Mouse (Mus musculus) WW6 (cell line): ENCODE data around the gene Yeats2.

Experiments used
- DNase-seq: peaks from one replicate; pipeline ENCODE4 v3.0.0-alpha.2; 2013; ENCODE audit warnings: low read depth, low spot score

Yeats2 gene

DNA sequence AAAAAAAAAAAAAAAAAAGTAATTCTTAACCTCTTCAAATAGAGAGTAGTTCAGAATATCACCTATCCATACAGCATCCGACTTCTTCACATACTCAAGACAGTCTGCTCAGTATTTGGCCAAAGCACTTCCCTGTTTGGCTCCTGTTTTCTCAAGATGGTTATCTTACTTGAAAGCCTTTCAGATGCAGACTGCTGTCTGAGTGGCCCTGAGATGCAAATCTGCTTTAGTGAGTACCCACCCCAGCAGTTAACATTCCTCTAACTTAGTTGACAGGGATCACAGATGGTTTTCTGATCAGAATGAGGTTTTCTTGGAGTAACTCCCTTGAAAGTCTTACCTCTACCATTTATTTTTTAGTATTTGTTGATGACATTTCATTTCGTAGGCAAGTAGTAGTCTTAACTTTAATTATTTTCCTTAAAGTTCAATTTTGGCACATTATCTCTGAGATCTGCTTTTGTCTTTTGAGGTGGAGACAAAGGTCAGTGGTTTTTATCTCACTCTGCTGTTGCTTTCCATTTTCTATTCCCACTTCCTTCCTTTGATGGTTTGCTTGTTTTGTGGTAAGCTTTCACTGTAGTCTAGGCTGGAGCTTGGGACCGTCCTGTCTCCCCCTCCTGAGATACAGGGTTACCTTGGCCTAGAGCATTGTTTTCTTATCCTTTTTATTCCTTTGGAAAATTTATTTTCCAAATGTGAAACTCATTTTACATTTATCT, 50.5 kb downstream of the Yeats2 start:
- peak; percentile 48 for DNase-seq

DNA sequence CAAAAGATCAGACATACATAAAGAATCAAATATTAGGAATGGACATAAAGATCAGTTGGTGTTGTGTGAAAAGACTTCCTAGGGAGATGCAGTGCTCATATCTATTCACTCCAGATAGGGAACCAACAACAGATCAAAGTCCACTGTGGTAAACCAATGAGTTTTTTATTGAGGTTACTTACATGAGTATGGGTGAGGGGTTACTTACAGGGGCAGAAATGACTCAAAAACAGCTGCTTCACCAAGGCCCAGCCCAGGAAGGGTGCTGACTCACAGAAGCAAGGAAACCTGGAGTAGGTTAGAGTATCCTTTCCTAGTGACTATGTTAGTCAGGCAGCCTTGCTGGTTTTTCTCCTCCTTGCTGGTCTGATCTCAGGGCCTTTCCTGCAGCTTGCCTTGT, 51.2 kb downstream of the Yeats2 start:
- DNase-seq: no peak

DNA sequence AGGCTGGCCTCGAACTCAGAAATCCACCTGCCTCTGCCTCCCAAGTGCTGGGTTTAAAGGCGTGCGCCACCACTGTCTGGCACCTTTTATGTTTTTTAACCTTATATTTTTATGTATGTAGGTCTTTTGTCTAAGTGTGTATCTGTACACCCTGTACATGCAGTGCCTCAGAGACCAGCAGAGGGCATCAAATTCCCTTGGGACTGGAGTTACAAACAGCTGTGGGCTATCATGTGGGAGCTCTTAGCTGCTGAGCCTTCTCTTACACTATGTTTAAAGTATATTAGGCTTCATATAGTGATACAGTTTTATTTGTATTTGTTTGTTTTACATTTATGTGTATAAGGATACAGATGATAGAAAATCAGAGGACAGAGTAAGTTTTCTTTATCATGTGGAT, 54.7 kb downstream of the Yeats2 start:
- DNase-seq: no peak

DNA sequence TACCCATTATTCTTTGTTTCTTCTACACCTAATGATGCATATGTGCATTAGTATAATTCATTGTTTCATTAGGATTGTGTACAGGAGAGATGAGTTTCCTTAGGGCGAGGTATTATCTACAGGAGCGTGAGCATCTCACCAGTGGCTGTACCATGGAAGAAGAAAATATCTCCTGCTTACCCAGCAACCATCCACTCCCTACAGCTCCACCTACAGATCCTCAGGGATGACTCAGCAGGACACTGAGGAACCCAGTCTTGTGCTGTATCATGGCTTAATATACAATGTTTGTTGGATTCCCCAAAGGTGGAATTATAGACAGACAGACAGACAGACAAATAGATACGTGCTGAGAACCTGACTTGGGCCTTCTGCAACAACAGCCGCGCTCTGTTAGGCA, 56.1 kb downstream of the Yeats2 start:
- DNase-seq: no peak

GRCm38 (mm10) chr16:20199501-20200201, 58.8 kb downstream of the Yeats2 start:
- no peak for DNase-seq

- no peak for DNase-seq
Measured at GRCm38 (mm10) chr16:20213591-20214226, 72.8 kb downstream of the Yeats2 start.

GRCm38 (mm10) chr16:20222726-20223125, 81.9 kb downstream of the Yeats2 start:
- no peak for DNase-seq

DNA sequence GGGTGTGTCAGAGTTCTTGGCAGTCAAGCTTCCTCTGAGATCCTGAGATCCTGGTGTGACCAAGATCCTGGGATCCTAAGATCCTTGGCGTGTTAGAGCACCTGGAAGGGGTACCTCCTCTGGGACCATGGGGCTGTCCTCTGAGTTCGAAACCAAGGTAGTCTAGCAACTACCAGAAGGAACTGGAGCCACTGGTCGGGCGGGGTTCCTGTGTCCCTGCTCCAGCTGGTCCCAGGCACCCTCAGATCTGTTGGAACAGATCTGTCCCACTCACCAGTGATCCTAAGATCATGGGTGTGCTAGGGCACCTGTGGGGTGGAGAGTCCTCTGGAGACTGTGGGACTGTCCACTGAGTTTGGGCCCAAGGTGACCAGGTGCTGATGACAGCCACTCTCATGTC, 85.8 kb downstream of the Yeats2 start:
- DNase-seq: no peak

GRCm38 (mm10) chr16:20227504-20227903, 86.6 kb downstream of the Yeats2 start:
- DNase-seq: no peak

DNA sequence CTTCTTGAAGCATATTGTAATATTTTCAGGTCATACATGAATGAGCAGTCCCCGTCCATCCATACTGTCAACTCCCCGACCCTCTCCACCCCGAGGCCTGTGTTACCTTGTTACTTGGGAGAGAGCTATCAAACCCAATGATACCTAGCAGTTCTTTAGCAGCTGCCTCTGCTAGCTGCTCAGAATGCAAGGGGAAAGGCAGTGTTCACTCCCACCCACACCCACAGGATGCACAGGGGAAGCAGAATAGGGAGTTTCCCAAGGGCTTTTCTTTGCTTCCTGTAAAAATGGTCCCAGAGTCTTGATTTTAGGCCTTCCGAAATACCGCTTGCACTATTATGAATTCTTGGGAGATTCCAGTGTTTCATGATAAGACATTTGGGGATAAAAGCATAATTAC, 87.3 kb downstream of the Yeats2 start:
- DNase-seq: no peak

DNA sequence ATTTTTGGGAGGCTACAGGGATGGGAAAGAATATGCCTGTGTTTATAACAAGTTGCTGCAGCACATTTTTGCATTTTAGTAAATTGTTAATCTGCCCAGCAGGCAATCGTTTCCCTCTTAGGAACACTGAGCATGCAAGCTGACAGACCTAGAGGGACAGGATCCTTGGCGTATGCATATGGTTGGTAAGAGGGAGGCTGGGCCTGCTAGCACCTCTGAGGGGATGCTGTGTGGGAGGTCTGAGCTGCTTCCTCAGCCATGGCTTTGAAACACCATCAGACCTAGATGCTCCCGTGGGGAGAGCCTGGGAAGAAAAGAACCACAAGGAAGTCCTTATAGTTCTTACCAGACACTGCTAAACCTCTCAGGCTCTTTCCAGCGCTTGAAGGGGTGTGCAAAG, 93.5 kb downstream of the Yeats2 start:
- no peak for DNase-seq

GRCm38 (mm10) chr16:20237426-20237825, 96.6 kb downstream of the Yeats2 start:
- no peak for DNase-seq

GRCm38 (mm10) chr16:20238646-20239045, 97.8 kb downstream of the Yeats2 start:
- no peak for DNase-seq

DNA sequence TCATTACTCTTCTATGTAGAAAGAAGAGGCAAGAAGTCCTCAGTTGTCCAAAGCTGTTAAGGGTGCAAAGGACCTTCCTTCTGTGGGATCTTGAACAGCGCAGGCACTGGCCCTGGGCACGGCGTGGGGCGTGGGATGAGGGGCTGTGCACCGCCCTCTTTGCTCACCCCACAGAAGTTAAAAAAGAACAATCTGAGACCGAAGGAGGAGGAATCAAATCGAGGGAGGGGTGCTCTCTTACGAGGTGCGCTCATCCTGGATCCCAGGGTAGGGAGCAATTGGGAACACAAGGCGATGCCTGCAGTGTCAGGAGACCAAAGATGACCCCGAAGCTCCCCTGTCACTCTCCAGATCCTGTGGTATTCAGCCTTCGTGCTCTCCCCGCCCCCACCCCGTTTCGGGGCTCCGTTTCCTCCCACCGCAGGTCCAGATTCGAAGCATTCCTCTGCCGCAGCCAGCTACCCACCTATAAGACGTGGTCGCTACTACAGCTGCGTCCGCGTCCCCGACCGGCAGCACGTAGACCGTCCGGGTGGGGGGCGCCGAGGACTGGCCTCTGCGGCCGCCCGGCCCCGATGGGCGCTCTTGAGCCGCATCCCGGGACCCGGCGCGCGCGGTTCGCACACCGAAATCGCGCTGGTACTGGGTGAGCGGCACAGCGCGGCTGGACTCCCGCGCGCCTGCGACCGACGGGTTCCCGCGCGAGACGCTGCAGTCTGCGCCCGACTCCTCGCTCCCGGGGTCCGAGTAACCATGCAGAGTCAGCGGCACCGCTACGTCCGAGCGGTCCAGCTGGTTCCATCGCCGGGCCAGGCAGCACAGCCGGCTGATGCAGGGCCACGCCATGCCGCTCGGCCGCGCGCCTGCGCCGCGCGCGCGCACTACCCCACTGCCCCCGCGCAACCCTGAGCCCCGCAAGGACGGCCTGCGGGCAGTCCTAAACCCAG, 99.9 kb downstream of the Yeats2 start, which contains the start of gene Map6d1:
Gene Map6d1, minus strand, starts transcription at position 891 of the 947 bp plus-strand sequence.
- no peak for DNase-seq

DNA sequence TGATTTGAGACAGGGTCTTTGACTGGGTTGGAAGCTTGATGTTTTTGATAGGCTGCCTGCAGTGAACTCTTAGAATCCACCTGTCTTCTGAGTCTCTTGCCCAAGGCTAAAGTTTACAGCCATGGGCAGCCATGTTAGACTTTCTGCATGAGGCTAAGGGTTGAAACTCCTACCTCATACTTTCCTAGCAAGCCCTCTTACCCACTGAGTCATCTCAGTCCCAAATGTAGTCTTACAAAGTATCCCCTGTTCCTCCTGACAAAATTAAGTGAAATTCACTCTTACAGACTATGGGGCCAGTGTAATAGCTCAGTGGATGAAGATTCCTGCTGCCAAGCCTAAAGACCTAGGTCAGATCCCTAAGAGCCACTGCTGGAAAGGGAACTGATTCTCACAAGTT, 106.2 kb downstream of the Yeats2 start:
- DNase-seq: no peak

DNA sequence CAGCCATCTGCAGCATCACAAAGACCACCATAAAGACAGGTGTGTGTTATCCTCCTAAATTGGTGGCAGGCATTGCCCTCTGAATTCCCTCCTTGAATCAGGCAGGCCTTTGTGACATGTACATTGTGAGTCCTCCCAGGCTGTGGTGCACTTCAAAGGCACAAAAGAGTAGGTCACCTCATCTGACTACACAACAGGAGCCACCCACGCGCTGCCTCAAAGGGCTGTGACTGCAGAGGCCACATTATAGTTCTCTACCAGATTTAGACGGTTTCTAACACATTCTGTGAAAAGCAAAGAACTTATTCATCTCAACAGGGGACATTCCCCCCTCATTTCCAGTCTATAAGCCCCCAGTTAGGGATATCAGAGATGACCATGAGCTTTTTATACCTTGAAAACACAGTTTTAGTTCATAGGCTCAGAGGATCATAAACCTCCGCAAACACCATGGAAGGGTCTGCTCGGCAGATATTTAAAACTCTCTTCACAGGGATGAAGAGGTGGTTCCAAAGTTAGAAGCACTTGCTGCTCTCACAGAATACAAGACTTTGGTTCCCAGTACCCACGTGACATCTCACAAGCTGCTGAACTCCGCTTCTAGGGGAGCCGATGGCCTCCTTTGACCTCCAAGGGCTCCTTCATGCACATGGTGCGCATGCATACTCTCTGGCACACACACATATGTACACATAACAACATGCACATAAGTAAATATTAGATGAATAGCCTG, 107.7 kb downstream of the Yeats2 start:
- DNase-seq: no peak

- DNase-seq: no peak
Measured at GRCm38 (mm10) chr16:20257926-20258325, 117.1 kb downstream of the Yeats2 start.

DNA sequence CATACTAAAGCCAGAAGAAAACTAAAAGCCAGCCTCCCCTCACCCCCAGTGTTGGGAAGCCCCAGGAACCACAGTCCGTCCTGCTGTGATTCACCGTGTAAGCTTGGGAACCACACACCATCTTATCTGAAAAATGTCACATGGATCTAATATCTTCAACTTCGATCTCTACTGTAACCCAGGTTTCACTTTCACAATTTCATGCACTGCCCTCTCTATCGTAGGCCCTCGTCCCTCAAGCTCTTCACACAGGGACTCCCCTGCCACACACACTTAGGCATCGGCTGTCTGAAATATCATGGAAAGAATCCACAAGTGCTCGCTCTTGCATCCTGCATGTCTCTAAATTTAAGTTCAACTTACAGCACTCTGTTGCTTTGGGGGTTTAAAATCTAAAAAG, 124.2 kb downstream of the Yeats2 start:
- no peak for DNase-seq

GRCm38 (mm10) chr16:20271339-20271738, 130.5 kb downstream of the Yeats2 start:
- DNase-seq: no peak

GRCm38 (mm10) chr16:20272994-20273393, 132.1 kb downstream of the Yeats2 start:
- no peak for DNase-seq

DNA sequence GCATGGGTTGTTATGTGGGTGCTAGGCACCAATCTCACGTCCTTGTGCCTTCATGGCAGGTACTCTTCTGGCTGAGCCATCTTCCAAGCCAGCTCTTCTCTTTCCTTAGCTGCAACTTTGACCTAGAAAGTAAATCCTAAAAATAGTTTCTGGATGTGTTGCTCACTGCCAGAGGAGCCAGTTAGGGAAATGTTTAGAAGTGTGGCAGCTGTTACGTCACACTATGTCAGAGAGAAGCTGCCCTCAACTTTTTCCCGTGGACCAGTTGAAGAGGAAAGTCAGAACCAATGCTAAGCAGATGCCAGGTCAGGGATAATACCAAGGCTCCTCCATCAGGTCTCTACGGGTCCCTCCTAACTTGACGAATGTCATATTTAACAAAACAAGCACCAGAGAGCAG, 138.5 kb downstream of the Yeats2 start:
- no peak for DNase-seq
